Mouse (Mus musculus) ES-E14 (cell line): Measurements from ENCODE around the gene Spag9.

Experiments
- CHD2 ChIP-seq: IDR thresholded peaks from 2 replicates; pipeline ENCODE4 v1.6.1; 2014; ENCODE audit warnings: mild to moderate bottlenecking, low read depth, low read length, inconsistent platforms
- ZC3H11A ChIP-seq: IDR thresholded peaks from 2 replicates; pipeline ENCODE4 v1.6.1; 2012; ENCODE audit warnings: low read depth, mild to moderate bottlenecking, inconsistent platforms, low read length, borderline replicate concordance

- TF ChIP-seq ZC3H11A: no peak
- TF ChIP-seq CHD2: no peak
These were observed 151.0 kb downstream of the Spag9 start for GRCm38 (mm10) chr11:94146733-94147485.
